Mouse (Mus musculus): ENCODE data around the gene Hamp.

Gene Hamp

GRCm38 (mm10) chr7:30943909-30944635 lies at the start of gene Hamp:
Gene Hamp, minus strand, starts transcription at chr7:30944032.
- DNase-seq (ENCODE audit: low read depth), result no peak

- no peak for DNase-seq (ENCODE audit: low read depth)
Measured at GRCm38 (mm10) chr7:30992148-30992547, 48.3 kb upstream of the Hamp start.

GRCm38 (mm10) chr7:30988519-30989162 lies 44.8 kb upstream of the Hamp start:
- DNase-seq (ENCODE audit: low read depth), result no peak

- no peak for DNase-seq (ENCODE audit: low read depth)
Measured at GRCm38 (mm10) chr7:30985357-30985756, 41.5 kb upstream of the Hamp start.

GRCm38 (mm10) chr7:30981703-30982102 lies 37.9 kb upstream of the Hamp start:
- DNase-seq (ENCODE audit: low read depth), result no peak

- DNase-seq (ENCODE audit: low read depth), result peak; percentile 95
Measured at GRCm38 (mm10) chr7:30973501-30974289, 29.9 kb upstream of the Hamp start, which contains the start of gene Fam187b. Gene Fam187b, plus strand, starts transcription at chr7:30973790.

- no peak for DNase-seq (ENCODE audit: low read depth)
Measured at GRCm38 (mm10) chr7:30973251-30973500, 29.3 kb upstream of the Hamp start, which contains the start of gene Lsr. Gene Lsr, minus strand, starts transcription at chr7:30973464.

GRCm38 (mm10) chr7:30972426-30973250 lies 28.8 kb upstream of the Hamp start:
- DNase-seq (ENCODE audit: low read depth), result no peak

GRCm38 (mm10) chr7:30971901-30972300 lies 28.1 kb upstream of the Hamp start:
- no peak for DNase-seq (ENCODE audit: low read depth)

- DNase-seq (ENCODE audit: low read depth), result no peak
Measured at GRCm38 (mm10) chr7:30969174-30969573, 25.3 kb upstream of the Hamp start.

GRCm38 (mm10) chr7:30968611-30969010 lies 24.8 kb upstream of the Hamp start:
- no peak for DNase-seq (ENCODE audit: low read depth)

- DNase-seq (ENCODE audit: low read depth), result no peak
Measured at GRCm38 (mm10) chr7:30966657-30967056, 22.8 kb upstream of the Hamp start.

- DNase-seq (ENCODE audit: low read depth), result no peak
Measured at GRCm38 (mm10) chr7:30965677-30966076, 21.8 kb upstream of the Hamp start.

GRCm38 (mm10) chr7:30964366-30964765 lies 20.5 kb upstream of the Hamp start:
- no peak for DNase-seq (ENCODE audit: low read depth)

- DNase-seq (ENCODE audit: low read depth), result no peak
Measured at GRCm38 (mm10) chr7:30962862-30963261, 19.0 kb upstream of the Hamp start.

GRCm38 (mm10) chr7:30959786-30960349 lies 16.0 kb upstream of the Hamp start:
- DNase-seq (ENCODE audit: low read depth), result no peak

- no peak for DNase-seq (ENCODE audit: low read depth)
Measured at GRCm38 (mm10) chr7:30958866-30959487, 15.1 kb upstream of the Hamp start.

GRCm38 (mm10) chr7:30958109-30958865 lies 14.5 kb upstream of the Hamp start:
- no peak for DNase-seq (ENCODE audit: low read depth)

- peak; percentile 95 for DNase-seq (ENCODE audit: low read depth)
Measured at GRCm38 (mm10) chr7:30957367-30957783, 13.5 kb upstream of the Hamp start.

GRCm38 (mm10) chr7:30956756-30957366 lies 13.0 kb upstream of the Hamp start, which contains the start of gene Usf2:
Gene Usf2, minus strand, starts transcription at chr7:30956803.
- peak; percentile 83 for DNase-seq (ENCODE audit: low read depth)

Data from induced T-regulatory cell, adult 2 months (primary cell).